Mouse (Mus musculus) cerebellum, postnatal 25 days (tissue): Measurements from ENCODE around the gene Zfp286.

Experiments
- DNase-seq, 2 experiments: peaks; one replicate each; pipeline ENCODE4 v3.0.0; 2021; ENCODE audit warnings: mixed read lengths in 2 of 2

Gene Zfp286

DNA sequence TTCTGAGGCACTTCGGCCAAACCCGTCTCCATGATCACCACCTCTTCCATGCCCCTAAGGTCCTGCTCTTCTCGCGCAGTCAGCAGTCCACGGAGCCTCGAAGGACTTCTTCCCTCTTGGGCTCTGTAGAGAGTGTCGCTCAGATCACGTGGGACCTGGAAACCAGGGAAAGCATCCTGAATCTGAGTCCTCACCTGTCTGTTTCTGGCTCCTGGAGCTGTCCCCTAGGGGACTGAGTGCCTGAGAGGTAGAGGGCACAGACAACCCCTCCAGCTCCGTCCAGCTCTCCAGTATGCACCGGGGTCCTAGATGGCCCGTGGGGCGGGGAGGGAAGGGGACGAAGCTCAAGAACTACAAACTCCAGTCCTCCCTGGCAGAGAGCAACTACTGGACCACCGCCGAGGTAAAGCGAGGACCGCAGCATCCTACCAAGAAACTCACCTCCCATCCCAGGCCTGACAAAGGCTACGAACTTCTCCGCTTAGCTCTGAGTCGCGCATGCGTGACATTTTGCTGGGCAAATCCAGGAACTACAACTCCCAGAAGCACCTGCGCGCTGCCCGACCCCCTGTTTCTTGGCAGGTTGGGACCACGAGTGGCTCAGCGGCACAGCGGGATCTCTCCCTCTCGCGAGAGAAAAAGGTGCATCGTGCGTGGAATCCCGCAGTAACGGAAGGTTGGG, at the start of gene Zfp286:
Zfp286 (minus strand) TSS at position 528 of the 682 bp plus-strand sequence.
- DNase-seq = peak; percentile 88 to 92

DNA sequence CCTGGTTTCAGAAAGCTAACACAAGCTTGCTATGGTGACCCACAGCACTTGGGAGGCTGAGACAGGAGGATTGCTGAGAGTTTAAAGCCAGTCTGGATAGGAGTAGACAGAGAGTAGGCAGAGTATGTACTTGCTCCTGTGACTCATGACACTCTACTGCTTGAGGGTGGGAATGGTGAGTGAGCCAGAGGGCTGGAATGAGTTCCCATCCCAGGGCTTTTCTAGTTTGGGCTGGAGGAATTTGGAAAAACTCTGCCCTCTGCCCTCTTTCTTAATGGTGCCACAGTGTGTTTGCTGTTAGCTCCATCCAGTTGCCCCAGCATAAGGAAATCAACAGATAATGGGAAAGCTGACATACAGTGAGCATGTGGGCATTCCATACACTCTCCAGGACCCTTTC, 42.6 kb upstream of the Zfp286 start:
- DNase-seq = no peak

DNA sequence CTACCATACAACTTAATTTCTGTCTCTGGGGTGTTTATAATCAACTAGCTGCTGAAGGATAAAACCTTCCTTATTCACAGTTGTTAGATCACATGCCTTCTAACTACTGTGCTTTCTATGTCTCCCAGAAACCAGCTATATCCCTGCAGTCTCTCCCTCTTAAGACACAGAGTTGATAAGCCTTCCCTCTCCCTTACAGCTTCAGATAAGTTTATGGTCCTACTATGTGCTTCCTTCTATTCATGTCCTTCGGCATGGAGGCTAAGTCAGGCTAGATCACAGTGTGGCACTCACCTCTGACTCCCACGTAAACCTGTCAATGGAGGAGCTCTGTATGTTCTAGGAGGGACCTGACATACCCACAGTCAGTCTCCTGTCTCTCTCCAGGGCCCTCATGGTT, 41.1 kb upstream of the Zfp286 start:
- DNase-seq = no peak

DNA sequence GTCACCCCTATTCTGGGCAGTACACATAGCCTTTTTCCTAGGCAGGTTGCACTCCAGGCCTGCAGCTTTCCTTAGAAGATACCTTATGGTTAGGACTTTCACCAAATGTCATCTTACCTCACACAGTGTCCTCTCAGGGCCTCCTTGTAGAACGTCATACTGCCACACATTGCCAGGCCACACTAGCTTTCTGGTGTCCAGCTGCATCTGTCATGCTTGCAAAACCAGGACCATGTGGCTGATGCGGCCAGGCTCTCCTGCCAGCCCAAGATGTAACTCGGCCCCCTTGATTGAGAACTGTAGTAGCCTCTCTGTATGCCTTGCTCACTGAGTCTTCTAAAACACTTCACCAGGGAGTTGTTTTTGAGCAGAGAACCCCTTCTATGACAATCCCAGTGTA, 38.6 kb upstream of the Zfp286 start:
- DNase-seq = no peak

DNA sequence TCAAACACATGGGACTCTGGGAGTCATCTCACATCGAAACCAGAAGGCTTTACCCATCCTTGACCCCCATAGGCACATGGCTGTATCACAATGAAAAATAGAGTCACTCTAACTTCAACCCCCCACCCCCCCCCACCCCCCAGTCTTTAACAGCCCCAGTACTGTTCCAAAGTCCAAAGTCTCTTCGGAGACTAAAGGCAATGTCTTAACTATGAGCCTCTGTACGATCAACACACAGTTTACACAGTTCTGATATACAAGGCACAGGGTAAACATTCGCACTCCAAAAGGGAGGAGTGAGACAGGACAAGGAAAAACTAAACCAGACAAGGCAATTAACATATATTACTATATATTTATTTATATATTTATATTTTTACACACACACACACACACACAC, 37.9 kb upstream of the Zfp286 start:
- DNase-seq = no peak

GRCm38 (mm10) chr11:62826106-62826733, 37.0 kb upstream of the Zfp286 start:
- no peak for DNase-seq

GRCm38 (mm10) chr11:62825222-62826105, 36.2 kb upstream of the Zfp286 start:
- DNase-seq = no peak

GRCm38 (mm10) chr11:62824211-62824610, 34.9 kb upstream of the Zfp286 start:
- DNase-seq = no peak

DNA sequence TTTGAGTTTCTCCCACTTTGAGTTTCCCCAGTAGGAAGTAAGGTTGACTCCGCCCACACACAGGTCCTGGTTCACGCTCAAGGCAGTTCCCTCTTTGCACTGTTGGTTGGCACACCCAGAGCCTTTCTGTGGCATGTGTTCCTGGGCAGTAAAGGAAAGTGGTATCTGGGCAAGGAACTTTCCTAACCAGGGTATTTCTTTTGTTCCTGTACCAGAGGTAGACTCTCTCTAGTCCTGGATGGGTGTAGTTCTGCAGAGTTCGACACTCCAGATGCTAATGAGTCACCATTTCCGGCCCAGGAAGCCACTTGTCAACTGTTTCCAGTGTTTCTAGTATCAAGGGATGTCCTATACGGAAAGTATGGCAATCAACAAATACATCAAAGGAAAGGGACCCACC, 32.6 kb upstream of the Zfp286 start:
- DNase-seq = no peak

GRCm38 (mm10) chr11:62820661-62821437, 31.6 kb upstream of the Zfp286 start:
- DNase-seq = peak; percentile 15 to 29

DNA sequence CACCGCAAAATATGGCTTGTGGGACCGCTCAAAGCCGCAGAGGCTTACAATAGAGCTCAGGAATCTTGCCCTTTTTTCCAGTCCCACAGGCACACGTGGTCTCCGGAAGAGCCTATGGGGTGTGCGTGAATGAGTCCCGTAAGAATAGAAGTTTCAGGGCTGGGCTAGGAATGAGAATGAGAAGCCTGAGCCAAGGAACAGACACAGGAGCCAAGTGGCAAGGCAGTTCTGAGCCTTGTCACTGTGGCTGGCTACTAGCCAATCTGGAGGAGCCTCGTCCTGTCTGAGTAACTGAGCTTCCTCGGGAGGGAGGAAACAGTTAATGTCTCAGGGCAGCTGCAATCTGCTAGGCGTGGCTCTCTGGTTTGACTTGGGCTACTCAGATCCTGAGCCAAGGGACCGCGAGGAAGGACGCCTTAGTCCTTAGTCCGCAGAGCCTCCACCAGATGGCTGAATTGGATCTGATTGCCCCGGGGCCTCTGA, 30.8 kb upstream of the Zfp286 start, which contains the start of gene Trim16:
Trim16 (plus strand) TSS at position 173 of the 483 bp plus-strand sequence.
- peak; percentile 52 to 62 for DNase-seq

GRCm38 (mm10) chr11:62819059-62819686, 29.9 kb upstream of the Zfp286 start:
- no peak for DNase-seq

- no peak for DNase-seq
Observed at GRCm38 (mm10) chr11:62816591-62816990, 27.3 kb upstream of the Zfp286 start.

GRCm38 (mm10) chr11:62815438-62815837, 26.2 kb upstream of the Zfp286 start:
- no peak for DNase-seq

GRCm38 (mm10) chr11:62814625-62815024, 25.4 kb upstream of the Zfp286 start:
- peak; percentile 42 to 43 for DNase-seq

GRCm38 (mm10) chr11:62813970-62814624, 24.8 kb upstream of the Zfp286 start:
- no peak for DNase-seq

DNA sequence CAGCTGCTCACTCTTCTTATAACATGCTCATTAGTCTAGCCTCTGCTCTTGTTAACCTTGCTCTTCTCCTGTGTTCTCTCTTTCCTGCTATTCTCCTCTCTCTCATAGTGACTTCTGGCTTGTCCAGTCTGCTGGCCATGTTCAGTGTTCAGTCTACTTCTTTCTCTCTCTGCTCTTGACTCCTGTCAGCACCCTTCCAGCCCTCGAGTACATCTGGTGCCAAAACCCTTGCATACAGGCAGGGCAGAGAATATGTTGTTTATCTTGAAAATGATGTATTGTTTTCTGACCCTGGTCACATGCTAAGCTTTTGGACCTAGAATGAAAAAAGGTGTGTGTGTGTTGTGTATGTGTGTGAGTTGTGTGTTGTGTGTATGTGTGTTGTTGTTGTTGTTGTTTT, 24.2 kb upstream of the Zfp286 start:
- DNase-seq = no peak

DNA sequence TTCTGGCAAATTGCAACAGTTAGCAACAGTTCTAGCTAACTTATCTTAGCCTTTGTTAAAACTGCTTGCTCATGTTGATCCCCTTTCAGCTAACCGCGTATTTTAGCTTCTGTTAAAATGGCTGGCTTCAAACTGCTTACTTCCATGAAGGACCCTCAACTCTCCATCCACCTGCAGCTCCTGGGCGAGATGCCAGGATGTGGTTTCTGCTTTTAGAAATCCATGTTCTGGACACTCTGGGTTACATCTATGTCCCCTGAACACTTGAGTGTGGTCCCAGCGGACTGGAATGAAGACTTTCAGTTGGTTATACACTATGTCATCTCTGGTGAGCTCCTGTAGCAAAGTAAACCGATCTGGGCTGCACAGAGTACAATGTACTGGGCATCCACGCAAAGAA, 23.0 kb upstream of the Zfp286 start:
- DNase-seq = no peak

- DNase-seq = peak in 1 of 2 experiments; percentile 26
Observed at GRCm38 (mm10) chr11:62809201-62809600, 19.9 kb upstream of the Zfp286 start.

DNA sequence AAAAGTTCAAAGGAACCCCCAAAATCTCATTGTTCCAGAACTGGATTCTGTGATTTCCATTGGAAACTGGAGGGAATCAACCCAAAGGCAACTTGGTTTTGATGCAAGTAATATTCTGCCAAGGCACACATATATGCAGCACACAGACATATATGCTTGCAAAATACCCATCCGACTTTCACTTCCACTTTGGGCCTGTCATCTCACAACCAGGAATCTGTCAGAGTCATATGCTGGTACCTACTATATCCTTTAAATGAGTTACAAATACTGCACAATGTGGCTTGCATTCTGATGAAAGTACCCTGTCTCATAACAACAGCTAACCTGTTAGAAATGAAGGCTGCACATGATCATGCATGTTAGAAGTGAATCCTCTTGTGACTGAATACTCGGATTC, 18.7 kb upstream of the Zfp286 start:
- no peak for DNase-seq

GRCm38 (mm10) chr11:62804119-62804518, 14.9 kb upstream of the Zfp286 start:
- no peak for DNase-seq

DNA sequence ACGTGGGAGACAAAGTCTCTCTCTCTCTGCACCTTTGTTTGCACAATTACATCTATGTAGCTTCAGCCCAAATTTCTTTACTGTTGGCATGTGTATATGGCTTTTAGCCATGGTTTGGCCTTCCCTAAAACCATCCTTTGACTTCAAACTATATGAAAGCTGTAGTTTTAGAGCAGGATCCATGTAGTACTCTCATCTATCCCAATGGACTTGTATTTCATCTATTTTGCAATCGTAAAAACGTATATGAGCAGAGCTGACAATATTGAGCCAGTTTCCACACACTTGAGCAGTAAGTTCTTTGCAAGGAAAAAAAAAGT, 315 bp upstream of the Zfp286 start:
- DNase-seq = no peak
